Mouse (Mus musculus): Measurements from ENCODE around the gene Myo1e. TPM values are rescaled to one million over a fixed set of nuclear protein-coding genes. Genes with fewer than 3 reads are reported as not detected.

The Myo1e gene
- polyA plus RNA-seq, 1 experiment from 2014 or later: 13.3 TPM

DNA sequence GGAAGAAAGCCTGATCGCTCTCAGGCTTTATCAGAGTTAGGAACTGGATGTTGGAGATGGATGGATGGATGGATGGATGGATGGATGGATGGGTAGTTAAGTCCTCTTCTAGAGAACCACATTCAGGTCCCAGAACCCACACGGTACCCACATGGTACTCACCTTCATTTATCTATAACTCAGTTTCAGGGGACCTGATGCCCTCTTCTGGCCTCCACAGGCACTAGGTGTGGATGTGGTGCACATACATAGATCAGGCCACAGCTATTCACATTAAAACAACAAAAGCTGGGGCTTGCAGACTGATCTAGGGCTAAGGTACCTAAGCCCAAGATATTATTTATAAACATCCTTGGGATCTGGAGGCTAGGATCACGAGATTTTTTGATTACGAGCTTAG, 117.2 kb downstream of the Myo1e start:
- Histone ChIP-seq H3K27ac (no peak overlapping the region), H3K4me1 (peaks cover 25% of the 10 kb centered on the region), H3K27me3 (ENCODE audit: insufficient read depth, poor library complexity, severe bottlenecking) (no peaks in the 10 kb centered on the region), H3K9me3 (no peaks in the 10 kb centered on the region), H3K36me3 (peaks cover 18% of the 10 kb centered on the region; the same call in 1 of the 2 replicates), H3K4me3 (no peak overlapping the region)
- WGBS: 80% methylated on average over 4 of the region's 4 CpGs
- DNase-seq (ENCODE audit: low spot score): no peak

- DNase-seq (ENCODE audit: low spot score): no peak
- Histone ChIP-seq H3K9me3 (no peaks in the 10 kb centered on the region), H3K27ac (no peak overlapping the region), H3K36me3 (peaks cover 18% of the 10 kb centered on the region; the same call in 1 of the 2 replicates), H3K4me1 (peaks cover 25% of the 10 kb centered on the region), H3K27me3 (ENCODE audit: insufficient read depth, poor library complexity, severe bottlenecking) (no peaks in the 10 kb centered on the region), H3K4me3 (no peak overlapping the region)
- 69% methylated on average over 8 of the region's 8 CpGs for WGBS
Observed at GRCm38 (mm10) chr9:70325880-70326595, 118.9 kb downstream of the Myo1e start.

DNA sequence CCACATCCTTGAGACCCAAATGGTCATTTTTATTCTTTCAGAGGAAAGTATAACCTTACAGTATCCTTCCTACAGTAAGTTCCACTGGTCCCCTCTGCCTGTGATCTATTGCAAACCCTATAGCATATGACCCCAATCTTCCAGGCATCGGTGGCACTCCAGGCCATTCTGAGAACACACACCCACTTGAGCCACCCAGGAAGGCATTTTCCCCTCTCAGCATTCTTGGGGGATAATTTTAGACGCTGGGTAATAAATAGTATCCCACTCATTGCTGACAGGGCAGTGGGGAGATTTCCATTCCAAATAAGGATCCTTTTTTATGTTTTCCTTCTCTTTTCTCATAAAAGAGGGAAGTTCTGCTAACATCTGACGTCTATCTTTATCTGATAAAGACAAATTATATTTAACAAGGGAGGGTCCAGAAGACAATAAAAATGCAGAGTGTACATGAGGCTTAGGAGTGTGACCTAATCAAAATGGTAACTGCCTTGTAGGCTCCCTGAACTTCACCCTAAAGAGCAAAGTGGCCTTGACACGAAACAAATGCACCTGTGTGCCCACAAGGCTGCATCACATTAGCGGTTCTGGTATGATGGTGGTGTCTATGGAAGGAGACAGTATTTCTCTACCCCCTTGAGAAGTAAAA, 121.2 kb downstream of the Myo1e start:
- Histone ChIP-seq H3K4me1 (peaks cover 25% of the 10 kb centered on the region), H3K27me3 (ENCODE audit: insufficient read depth, poor library complexity, severe bottlenecking) (no peaks in the 10 kb centered on the region), H3K27ac (peak overlapping the region; percentile 63), H3K9me3 (no peaks in the 10 kb centered on the region), H3K36me3 (peaks cover 25% of the 10 kb centered on the region; the same call in 1 of the 2 replicates), H3K4me3 (no peak overlapping the region)
- WGBS: 64% methylated on average over 5 of the region's 5 CpGs
- DNase-seq (ENCODE audit: low spot score): no peak

GRCm38 (mm10) chr9:70331727-70332335, 124.7 kb downstream of the Myo1e start:
- WGBS: 81% methylated on average over 11 of the region's 11 CpGs
- H3K4me3 ChIP-seq: no peak overlapping the region
- peaks cover 18% of the 10 kb centered on the region for H3K4me1 ChIP-seq
- peaks cover 21% of the 10 kb centered on the region for H3K36me3 ChIP-seq
- no peaks in the 10 kb centered on the region for H3K27me3 ChIP-seq (ENCODE audit: insufficient read depth, poor library complexity, severe bottlenecking)
- DNase-seq (ENCODE audit: low spot score): no peak
- H3K9me3 ChIP-seq: no peaks in the 10 kb centered on the region
- no peak overlapping the region for H3K27ac ChIP-seq

GRCm38 (mm10) chr9:70338391-70338790, 131.2 kb downstream of the Myo1e start:
- WGBS: 87% methylated on average over 7 of the region's 7 CpGs
- no peak for DNase-seq (ENCODE audit: low spot score)
- Histone ChIP-seq H3K27me3 (ENCODE audit: insufficient read depth, poor library complexity, severe bottlenecking) (no peaks in the 10 kb centered on the region), H3K4me1 (no peaks in the 10 kb centered on the region), H3K9me3 (no peaks in the 10 kb centered on the region), H3K36me3 (peaks cover 73% of the 10 kb centered on the region), H3K4me3 (no peak overlapping the region), H3K27ac (no peak overlapping the region)

- Histone ChIP-seq H3K27me3 (ENCODE audit: insufficient read depth, poor library complexity, severe bottlenecking) (no peaks in the 10 kb centered on the region), H3K27ac (no peak overlapping the region), H3K4me1 (no peaks in the 10 kb centered on the region), H3K36me3 (peaks cover 78% of the 10 kb centered on the region), H3K9me3 (no peaks in the 10 kb centered on the region), H3K4me3 (no peak overlapping the region)
- no peak for DNase-seq (ENCODE audit: low spot score)
Observed at GRCm38 (mm10) chr9:70338894-70339293, 131.7 kb downstream of the Myo1e start.

DNA sequence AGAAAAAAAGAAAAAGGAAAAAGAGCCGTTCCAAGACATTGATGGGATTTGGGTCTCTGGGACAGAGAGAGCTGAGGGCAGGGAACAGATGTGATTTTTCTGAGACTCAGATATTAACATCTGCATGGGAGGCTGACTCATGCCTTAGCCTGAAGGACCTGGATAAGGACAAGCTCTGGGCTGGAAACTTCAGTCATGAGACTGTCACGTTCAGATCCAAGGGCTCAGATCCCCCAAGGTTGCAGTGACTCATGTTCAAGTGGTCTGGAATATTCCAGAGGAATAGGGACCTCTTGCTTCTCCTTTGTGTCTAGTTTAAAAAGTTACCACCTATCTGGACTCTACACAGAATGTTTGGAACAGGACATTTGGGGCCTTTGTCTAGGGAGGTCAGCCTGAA, 142.1 kb downstream of the Myo1e start:
- no peaks in the 10 kb centered on the region for H3K27me3 ChIP-seq (ENCODE audit: insufficient read depth, poor library complexity, severe bottlenecking)
- H3K4me3 ChIP-seq: no peak overlapping the region
- H3K27ac ChIP-seq: no peak overlapping the region
- H3K4me1 ChIP-seq: 0 out of 2 replicates have a peak, but pooled peaks cover 6% of the 10 kb centered on the region
- no peak for DNase-seq (ENCODE audit: low spot score)
- peaks cover 45% of the 10 kb centered on the region for H3K36me3 ChIP-seq
- WGBS: 79% methylated on average over 2 of the region's 2 CpGs
- no peaks in the 10 kb centered on the region for H3K9me3 ChIP-seq

- 39% methylated on average over 8 of the region's 8 CpGs for WGBS
- Histone ChIP-seq H3K4me1 (0 out of 2 replicates have a peak, but pooled peaks cover 6% of the 10 kb centered on the region), H3K4me3 (no peak overlapping the region), H3K27ac (no peak overlapping the region; the same call in 1 of the 2 replicates), H3K36me3 (peaks cover 57% of the 10 kb centered on the region), H3K9me3 (no peaks in the 10 kb centered on the region), H3K27me3 (ENCODE audit: insufficient read depth, poor library complexity, severe bottlenecking) (no peaks in the 10 kb centered on the region)
- no peak for DNase-seq (ENCODE audit: low spot score)
Observed at GRCm38 (mm10) chr9:70351570-70352277, 144.6 kb downstream of the Myo1e start.

DNA sequence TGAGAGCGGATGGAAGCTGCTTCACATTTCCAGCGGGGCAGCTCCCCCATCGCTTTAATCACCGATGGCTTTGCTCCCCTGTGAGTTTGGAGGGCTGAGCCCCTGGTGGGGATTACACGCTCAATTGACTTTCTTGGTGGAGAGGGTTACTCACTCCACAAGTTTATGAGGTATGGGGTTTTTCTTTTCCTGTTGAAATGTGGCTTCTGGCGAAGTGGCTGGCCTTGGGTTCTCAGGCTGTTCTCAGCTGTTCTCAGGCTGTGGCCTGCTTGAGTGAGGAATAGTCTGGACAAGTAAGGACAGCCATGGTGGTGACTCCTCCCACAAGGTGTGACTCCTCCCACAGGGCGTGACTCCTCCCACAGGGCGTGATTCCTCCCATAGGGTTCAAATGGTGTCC, 149.1 kb downstream of the Myo1e start:
- DNase-seq (ENCODE audit: low spot score): no peak
- Histone ChIP-seq H3K4me3 (no peak overlapping the region), H3K27me3 (ENCODE audit: insufficient read depth, poor library complexity, severe bottlenecking) (no peaks in the 10 kb centered on the region), H3K4me1 (0 out of 2 replicates have a peak, but pooled peaks cover 6% of the 10 kb centered on the region), H3K9me3 (no peaks in the 10 kb centered on the region), H3K27ac (no peak overlapping the region), H3K36me3 (peaks cover 68% of the 10 kb centered on the region)
- WGBS: 54% methylated on average over 8 of the region's 8 CpGs

GRCm38 (mm10) chr9:70359402-70360131, 152.4 kb downstream of the Myo1e start:
- 89% methylated on average over 2 of the region's 2 CpGs for WGBS
- peaks cover 73% of the 10 kb centered on the region for H3K36me3 ChIP-seq
- H3K27ac ChIP-seq: no peak overlapping the region
- H3K4me3 ChIP-seq: no peak overlapping the region
- DNase-seq (ENCODE audit: low spot score): no peak
- no peaks in the 10 kb centered on the region for H3K4me1 ChIP-seq
- no peaks in the 10 kb centered on the region for H3K27me3 ChIP-seq (ENCODE audit: insufficient read depth, poor library complexity, severe bottlenecking)
- no peaks in the 10 kb centered on the region for H3K9me3 ChIP-seq

GRCm38 (mm10) chr9:70364741-70365140, 157.6 kb downstream of the Myo1e start:
- no peak overlapping the region for H3K4me3 ChIP-seq
- no peak overlapping the region for H3K27ac ChIP-seq
- no peaks in the 10 kb centered on the region for H3K27me3 ChIP-seq (ENCODE audit: insufficient read depth, poor library complexity, severe bottlenecking)
- no peak for DNase-seq (ENCODE audit: low spot score)
- H3K9me3 ChIP-seq: no peaks in the 10 kb centered on the region
- no peaks in the 10 kb centered on the region for H3K4me1 ChIP-seq
- WGBS: 91% methylated on average over 8 of the region's 8 CpGs
- peaks cover 76% of the 10 kb centered on the region for H3K36me3 ChIP-seq

- Histone ChIP-seq H3K27ac (no peak overlapping the region), H3K27me3 (ENCODE audit: insufficient read depth, poor library complexity, severe bottlenecking) (no peaks in the 10 kb centered on the region), H3K36me3 (peaks cover 76% of the 10 kb centered on the region), H3K4me1 (0 out of 2 replicates have a peak, but pooled peaks cover 4% of the 10 kb centered on the region), H3K4me3 (no peak overlapping the region), H3K9me3 (no peaks in the 10 kb centered on the region)
- DNase-seq (ENCODE audit: low spot score): no peak
- WGBS: 76% methylated on average over 2 of the region's 2 CpGs
Observed at GRCm38 (mm10) chr9:70365915-70366314, 158.8 kb downstream of the Myo1e start.
